Mouse (Mus musculus) adrenal gland (tissue): ENCODE measurements around the gene Nrip1.

Experiments used
- intact Hi-C: fragments of 180-260 bp; cut with DNase I; formaldehyde crosslinking; loops from one replicate; pipeline ENCODE4 v1.15.1; 2025

Nrip1 gene

GRCm38 (mm10) chr16:76289495-76289894 is 84.1 kb downstream of the Nrip1 start:
- intact Hi-C loops, result no loop called here

- intact Hi-C loops, result no loop called here
Measured at GRCm38 (mm10) chr16:76283796-76284195, 89.8 kb downstream of the Nrip1 start.

- intact Hi-C loops, result no loop called here
Measured at GRCm38 (mm10) chr16:76281850-76282249, 91.8 kb downstream of the Nrip1 start.

GRCm38 (mm10) chr16:76280365-76280764 is 93.3 kb downstream of the Nrip1 start:
- intact Hi-C loops, result no loop called here

- intact Hi-C loops, result no loop called here
Measured at GRCm38 (mm10) chr16:76276271-76276670, 97.4 kb downstream of the Nrip1 start.

GRCm38 (mm10) chr16:76275584-76275983 is 98.0 kb downstream of the Nrip1 start:
- intact Hi-C loops, result no loop called here

GRCm38 (mm10) chr16:76275166-76275565 is 98.5 kb downstream of the Nrip1 start:
- intact Hi-C loops, result no loop called here

GRCm38 (mm10) chr16:76266635-76267268 is 106.9 kb downstream of the Nrip1 start:
- intact Hi-C loops, result no loop called here

GRCm38 (mm10) chr16:76265874-76266273 is 107.8 kb downstream of the Nrip1 start:
- intact Hi-C loops, result no loop called here

GRCm38 (mm10) chr16:76265301-76265700 is 108.3 kb downstream of the Nrip1 start:
- intact Hi-C loops, result no loop called here

- intact Hi-C loops, result no loop called here
Measured at GRCm38 (mm10) chr16:76263393-76263792, 110.2 kb downstream of the Nrip1 start.

GRCm38 (mm10) chr16:76260296-76260695 is 113.3 kb downstream of the Nrip1 start:
- intact Hi-C loops, result no loop called here

- intact Hi-C loops, result no loop called here
Measured at GRCm38 (mm10) chr16:76251826-76252225, 121.8 kb downstream of the Nrip1 start.

GRCm38 (mm10) chr16:76249345-76250091 is 124.1 kb downstream of the Nrip1 start:
- intact Hi-C loops, result no loop called here

- intact Hi-C loops, result no loop called here
Measured at GRCm38 (mm10) chr16:76242850-76243249, 130.8 kb downstream of the Nrip1 start.

GRCm38 (mm10) chr16:76241266-76241665 is 132.4 kb downstream of the Nrip1 start:
- intact Hi-C loops, result no loop called here

- intact Hi-C loops, result no loop called here
Measured at GRCm38 (mm10) chr16:76239353-76239752, 134.3 kb downstream of the Nrip1 start.

- intact Hi-C loops, result no loop called here
Measured at GRCm38 (mm10) chr16:76238784-76239183, 134.8 kb downstream of the Nrip1 start.
